Mouse (Mus musculus) bone marrow, adult 2 months (tissue): ENCODE measurements at regions not wholly inside any gene's neighbourhood (a gene's known extent, or its start where the extent isn't known, plus 50 kb on each side); places are given as distances from the start of the nearest gene placed in this dataset.
"Not testable (repeated sequence)": the region's sequence is repeated elsewhere in the genome, so short reads cannot be mapped to it uniquely, and the experiment has no call there.

Experiments
- CTCF ChIP-seq: fragments of 200-500 bp; IDR thresholded peaks from 2 replicates; pipeline ENCODE4 v1.5.1; 2011; ENCODE audit warnings: low read length, control low read depth; ENCODE audit not compliant: control insufficient read depth, insufficient read depth
- POLR2A ChIP-seq: fragments of 200-500 bp; IDR thresholded peaks from 2 replicates; pipeline ENCODE4 v1.6.1; 2011; ENCODE audit warnings: low read depth, mild to moderate bottlenecking, control low read depth, low read length, borderline replicate concordance; ENCODE audit not compliant: control insufficient read depth

- TF ChIP-seq CTCF, POLR2A: not testable (repeated sequence)
These were observed 106.6 kb downstream of the Defb7 start for GRCm38 (mm10) chr8:19601542-19601941.
